Mouse (Mus musculus): ENCODE results near the gene Spata18. TPM values are rescaled to one million over a fixed set of nuclear protein-coding genes. Genes with fewer than 3 reads are reported as not detected.

The Spata18 gene
- polyA plus RNA-seq, 1 experiment from 2014 or later: 0.24 TPM

GRCm38 (mm10) chr5:73716941-73717340 is 65.8 kb downstream of the Spata18 start:
- DNase-seq (ENCODE audit: low spot score) (no peak), ATAC-seq (replicated peaks; ENCODE audit: low FRiP score, low read depth) (no peak)
- Histone ChIP-seq H3K9ac (ENCODE audit: low read depth, low read length) (no peak overlapping the region), H3K9me3 (replicated peaks; ENCODE audit: low read length) (no peaks in the 10 kb centered on the region), H3K27me3 (ENCODE audit: insufficient read depth, low read length) (no peaks in the 10 kb centered on the region), H3K4me2 (ENCODE audit: low read length) (no peak overlapping the region), H3K27ac (no peak overlapping the region), H3K4me1 (replicated peaks; ENCODE audit: insufficient read depth, low read length) (no peaks in the 10 kb centered on the region), H3K4me3 (replicated peaks; ENCODE audit: low read depth, low read length) (no peak overlapping the region), H3K36me3 (ENCODE audit: insufficient read depth, low read length) (no peaks in the 10 kb centered on the region)
- WGBS: 70% methylated on average over 2 of the region's 2 CpGs
- no peak for TF ChIP-seq CTCF (IDR thresholded peaks at IDR 0.05; ENCODE audit: low read depth)

GRCm38 (mm10) chr5:73721682-73722282 is 70.6 kb downstream of the Spata18 start:
- H3K36me3 ChIP-seq (ENCODE audit: insufficient read depth, low read length): no peaks in the 10 kb centered on the region
- no peak overlapping the region for H3K9ac ChIP-seq (ENCODE audit: low read depth, low read length)
- no peak overlapping the region for H3K27ac ChIP-seq
- no peaks in the 10 kb centered on the region for H3K27me3 ChIP-seq (ENCODE audit: insufficient read depth, low read length)
- DNase-seq (ENCODE audit: low spot score) (peak; percentile 20), ATAC-seq (replicated peaks; ENCODE audit: low FRiP score, low read depth) (no peak)
- peak overlapping the region; percentile 15; the same call in 1 of the 2 replicates for H3K4me2 ChIP-seq (ENCODE audit: low read length)
- no peak for TF ChIP-seq CTCF (IDR thresholded peaks at IDR 0.05; ENCODE audit: low read depth)
- H3K9me3 ChIP-seq (replicated peaks; ENCODE audit: low read length): no peaks in the 10 kb centered on the region
- 35% methylated on average over 21 of the region's 21 CpGs for WGBS
- H3K4me1 ChIP-seq (replicated peaks; ENCODE audit: insufficient read depth, low read length): no peaks in the 10 kb centered on the region
- H3K4me3 ChIP-seq (replicated peaks; ENCODE audit: low read depth, low read length): no peak overlapping the region

GRCm38 (mm10) chr5:73725981-73726380 is 74.8 kb downstream of the Spata18 start:
- no peaks in the 10 kb centered on the region for H3K4me1 ChIP-seq (replicated peaks; ENCODE audit: insufficient read depth, low read length)
- no peak overlapping the region for H3K4me2 ChIP-seq (ENCODE audit: low read length)
- WGBS: 81% methylated on average over 4 of the region's 4 CpGs
- H3K27me3 ChIP-seq (ENCODE audit: insufficient read depth, low read length): no peaks in the 10 kb centered on the region
- no peak overlapping the region for H3K27ac ChIP-seq
- no peaks in the 10 kb centered on the region for H3K36me3 ChIP-seq (ENCODE audit: insufficient read depth, low read length)
- ATAC-seq (replicated peaks; ENCODE audit: low FRiP score, low read depth) (no peak), DNase-seq (ENCODE audit: low spot score) (no peak)
- no peak overlapping the region for H3K9ac ChIP-seq (ENCODE audit: low read depth, low read length)
- H3K4me3 ChIP-seq (replicated peaks; ENCODE audit: low read depth, low read length): no peak overlapping the region
- no peaks in the 10 kb centered on the region for H3K9me3 ChIP-seq (replicated peaks; ENCODE audit: low read length)
- no peak for TF ChIP-seq CTCF (IDR thresholded peaks at IDR 0.05; ENCODE audit: low read depth)

- Histone ChIP-seq H3K36me3 (ENCODE audit: insufficient read depth, low read length) (no peaks in the 10 kb centered on the region), H3K27ac (no peak overlapping the region), H3K9me3 (replicated peaks; ENCODE audit: low read length) (no peaks in the 10 kb centered on the region), H3K4me3 (replicated peaks; ENCODE audit: low read depth, low read length) (no peak overlapping the region), H3K9ac (ENCODE audit: low read depth, low read length) (no peak overlapping the region), H3K4me2 (ENCODE audit: low read length) (no peak overlapping the region), H3K4me1 (replicated peaks; ENCODE audit: insufficient read depth, low read length) (no peaks in the 10 kb centered on the region), H3K27me3 (ENCODE audit: insufficient read depth, low read length) (no peaks in the 10 kb centered on the region)
- WGBS: 79% methylated on average over 7 of the region's 7 CpGs
- ATAC-seq (replicated peaks; ENCODE audit: low FRiP score, low read depth) (no peak), DNase-seq (ENCODE audit: low spot score) (no peak)
- no peak for TF ChIP-seq CTCF (IDR thresholded peaks at IDR 0.05; ENCODE audit: low read depth)
Measured at GRCm38 (mm10) chr5:73728651-73729050, 77.5 kb downstream of the Spata18 start.

Other genes starting within 250 kb of the Spata18 start
- gene Cwh43, start 245.3 kb upstream of the Spata18 start, polyA plus RNA-seq (2015; fragmentation: Nextera tagmentation; extraction: Ambion mirVana): 5.9 TPM in 2 replicates
- 22.0 and 23.8 TPM in 2 replicates for gene Dcun1d4, start 170.4 kb upstream of the Spata18 start, polyA plus RNA-seq (2015; fragmentation: Nextera tagmentation; extraction: Ambion mirVana)
- 1.4 and 1.8 TPM in 2 replicates for gene Lrrc66, start 18.9 kb upstream of the Spata18 start, polyA plus RNA-seq (2015; fragmentation: Nextera tagmentation; extraction: Ambion mirVana)
- gene Sgcb, start 3.6 kb upstream of the Spata18 start, polyA plus RNA-seq (2015; fragmentation: Nextera tagmentation; extraction: Ambion mirVana): 14.3 and 16.5 TPM in 2 replicates

All from kidney, postnatal 0 days (tissue).